Mouse (Mus musculus) layer of hippocampus, adult 9-11 months (tissue): ENCODE measurements around the gene Arhgef33.
"Not testable (repeated sequence)": the region's sequence is repeated elsewhere in the genome, so short reads cannot be mapped to it uniquely, and the experiment has no call there.

Source experiments
- DNase-seq: peaks from one replicate; pipeline ENCODE4 v3.0.0; 2022

Gene Arhgef33

GRCm38 (mm10) chr17:80307251-80307650 is at the start of gene Arhgef33:
Gene Arhgef33 (plus strand): TSS chr17:80307407.
- no peak for DNase-seq

GRCm38 (mm10) chr17:80267065-80267464 is 40.1 kb upstream of the Arhgef33 start:
- DNase-seq: no peak

GRCm38 (mm10) chr17:80268151-80268550 is 39.1 kb upstream of the Arhgef33 start:
- DNase-seq: no peak

- DNase-seq: not testable (repeated sequence)
Measured at GRCm38 (mm10) chr17:80270622-80271021, 36.6 kb upstream of the Arhgef33 start.

- no peak for DNase-seq
Measured at GRCm38 (mm10) chr17:80278255-80278654, 29.0 kb upstream of the Arhgef33 start.

- DNase-seq: no peak
Measured at GRCm38 (mm10) chr17:80279340-80280070, 27.7 kb upstream of the Arhgef33 start.

- DNase-seq: no peak
Measured at GRCm38 (mm10) chr17:80284446-80284845, 22.8 kb upstream of the Arhgef33 start.

DNA sequence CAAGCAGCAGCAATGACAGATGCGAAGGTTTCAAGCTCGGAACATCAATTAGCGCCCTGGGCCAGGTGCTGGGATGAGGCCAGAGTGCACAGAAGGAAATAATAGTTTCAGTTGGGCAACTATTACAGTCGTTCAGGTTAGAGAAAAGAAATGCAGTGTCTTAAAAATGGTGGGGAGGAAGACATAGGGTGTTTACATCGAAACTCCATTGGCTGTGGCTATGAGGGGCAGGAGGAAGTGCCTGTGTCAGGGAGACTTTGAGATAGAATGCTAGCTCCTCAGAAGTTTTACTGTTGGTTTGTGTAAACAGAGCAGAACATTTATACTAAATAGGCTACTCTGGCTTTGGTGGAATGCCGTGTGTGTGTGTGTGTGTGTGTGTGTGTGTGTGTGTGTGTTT is 19.2 kb upstream of the Arhgef33 start:
- DNase-seq: no peak

DNA sequence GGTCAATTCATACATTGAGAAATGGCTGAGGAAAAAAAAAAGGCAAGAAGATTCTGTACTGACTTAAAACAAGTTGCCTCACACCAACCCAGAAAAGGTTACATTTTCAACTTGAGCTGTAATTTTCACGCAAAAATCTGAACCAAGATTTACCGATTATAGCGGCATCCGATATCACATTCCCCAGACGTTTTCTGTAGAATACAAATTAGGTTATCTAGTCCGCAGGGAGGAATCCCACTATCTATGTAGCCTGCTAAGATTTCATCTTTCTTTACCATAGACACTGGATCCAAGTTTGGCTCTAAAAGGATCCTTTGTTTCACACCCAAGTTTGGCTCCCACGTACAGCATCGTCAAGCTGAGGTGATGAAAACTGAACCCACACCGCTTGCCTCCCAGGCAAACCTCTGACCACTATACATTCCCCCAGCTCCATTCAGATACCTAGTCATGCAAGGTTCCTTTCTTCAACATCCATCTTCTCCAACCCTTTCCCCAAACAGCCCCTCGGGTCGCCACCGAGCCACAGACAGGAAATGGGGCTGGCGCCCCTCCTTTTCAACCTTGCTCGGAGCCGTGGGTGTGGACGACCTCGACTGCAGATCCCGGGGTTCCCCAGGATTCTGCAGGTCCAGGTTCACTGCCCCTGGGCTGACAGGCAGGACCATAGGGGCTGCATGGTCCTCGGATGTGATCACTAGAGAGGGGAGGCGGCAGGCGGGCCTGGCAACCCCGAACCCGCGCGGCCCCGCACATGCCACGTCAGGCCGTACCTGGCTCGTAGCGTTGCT is 17.7 kb upstream of the Arhgef33 start:
- DNase-seq: no peak

DNA sequence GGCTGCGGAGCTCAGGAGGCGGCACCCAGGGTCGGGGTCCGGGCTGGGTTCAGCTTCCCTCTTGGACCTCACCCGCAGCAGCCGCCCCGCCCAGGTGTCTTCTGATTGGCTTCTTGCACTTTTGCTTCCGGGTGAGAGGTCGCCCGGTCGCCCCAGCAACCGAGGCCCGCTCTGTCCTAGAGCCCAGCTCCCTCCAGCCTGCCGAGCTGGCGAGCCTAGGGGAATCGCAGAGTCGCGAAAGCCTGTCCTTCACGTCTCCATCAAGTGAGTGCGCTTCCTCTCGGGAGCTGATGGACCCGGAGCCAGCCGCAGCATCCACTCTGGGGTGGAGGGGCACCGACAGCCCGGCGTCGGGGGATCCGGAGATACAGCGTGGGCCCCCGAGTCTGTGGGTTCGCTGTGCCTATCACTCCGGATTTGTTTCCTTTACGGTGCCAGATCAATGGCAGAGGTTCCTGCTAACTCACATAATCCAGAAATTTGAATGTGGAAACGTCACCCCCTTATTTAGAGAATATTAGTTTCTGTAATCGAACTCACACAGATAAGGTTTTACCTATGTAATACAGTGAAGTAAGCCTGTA is 17.0 kb upstream of the Arhgef33 start, which contains the start of the genes Morn2 and Dhx57:
Morn2 (plus strand) TSS at position 130 of the 584 bp plus-strand sequence.
Dhx57 (minus strand) TSS at position 403 of the 584 bp plus-strand sequence.
- peak; percentile 96 for DNase-seq

DNA sequence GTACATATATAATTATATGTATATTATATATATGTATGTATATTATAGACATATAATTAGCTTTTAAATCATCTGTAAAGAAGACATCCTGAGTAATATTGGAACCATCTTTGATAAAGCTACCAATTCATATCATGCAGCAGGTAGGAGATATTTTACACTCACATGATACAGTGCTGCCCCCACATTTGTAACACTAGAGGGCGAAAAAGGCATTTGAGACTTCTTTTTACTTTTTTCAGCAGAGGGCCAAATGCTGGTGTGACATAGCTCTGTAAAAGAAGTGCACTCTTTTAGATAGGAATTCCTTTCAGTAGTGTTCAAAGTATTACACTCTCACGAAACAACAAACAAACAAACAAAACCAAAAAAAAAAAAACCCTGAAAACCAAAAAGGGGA is 16.1 kb upstream of the Arhgef33 start:
- DNase-seq: peak; percentile 49

DNA sequence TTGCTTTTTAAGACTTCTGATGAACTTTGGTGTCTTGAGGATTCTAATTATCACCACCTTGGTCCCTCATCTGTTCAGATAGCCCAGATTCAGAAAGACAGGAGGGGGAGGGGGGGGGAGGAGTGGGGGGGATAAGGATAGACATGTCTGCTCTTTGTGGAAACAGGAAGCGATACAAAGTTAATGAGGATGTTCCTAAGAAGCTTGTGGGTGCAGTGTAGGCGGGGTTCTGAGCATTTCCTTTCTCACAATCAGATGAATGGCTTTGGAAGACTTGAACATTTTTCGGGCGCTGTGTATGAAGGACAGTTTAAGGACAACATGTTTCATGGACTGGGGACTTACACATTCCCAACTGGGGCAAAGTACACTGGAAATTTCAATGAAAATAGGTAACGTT is 11.9 kb upstream of the Arhgef33 start:
- DNase-seq: no peak

GRCm38 (mm10) chr17:80298844-80299243 is 8.4 kb upstream of the Arhgef33 start:
- no peak for DNase-seq

GRCm38 (mm10) chr17:80311761-80312160 is 4.6 kb downstream of the Arhgef33 start:
- DNase-seq: no peak

GRCm38 (mm10) chr17:80312405-80312804 is 5.2 kb downstream of the Arhgef33 start:
- no peak for DNase-seq

DNA sequence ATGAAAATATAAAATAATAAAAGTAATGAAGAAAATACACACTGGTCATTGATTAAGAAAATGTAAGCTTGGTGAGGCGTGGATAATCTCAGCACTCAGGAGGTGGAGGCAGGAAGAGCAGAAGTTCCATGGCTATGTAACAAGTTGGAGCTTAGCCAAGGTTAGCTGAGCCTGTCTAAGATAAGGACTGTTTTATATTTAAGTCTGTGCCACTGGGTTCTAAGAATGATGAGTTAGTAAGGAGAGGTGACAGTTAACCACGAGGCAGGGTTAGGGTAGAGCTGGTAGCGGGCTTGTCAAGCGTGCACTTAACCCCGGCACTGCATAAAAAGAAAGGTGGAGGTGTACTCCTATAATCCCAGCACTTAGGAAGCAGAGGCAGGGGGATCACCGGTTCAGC is 15.0 kb downstream of the Arhgef33 start:
- DNase-seq: no peak

DNA sequence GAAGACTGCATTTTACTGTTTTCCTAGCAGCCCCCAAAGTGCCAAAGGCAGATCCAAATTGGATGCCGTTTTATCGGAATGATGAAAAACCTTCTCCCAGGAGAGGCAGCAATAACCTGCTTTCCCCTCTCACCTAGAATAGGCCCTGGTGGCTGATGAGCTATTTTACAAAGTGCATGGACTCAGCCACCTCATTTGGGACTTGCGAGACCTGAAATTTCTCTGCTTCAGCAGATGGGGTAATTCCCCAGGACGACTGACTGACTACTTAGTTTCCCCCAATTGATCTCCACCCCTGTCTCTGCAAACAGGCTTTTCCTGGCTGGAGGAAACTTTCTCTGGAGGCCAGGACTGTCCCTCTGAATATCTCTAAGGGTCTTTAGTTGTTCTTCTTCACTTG is 15.8 kb downstream of the Arhgef33 start:
- DNase-seq: no peak

DNA sequence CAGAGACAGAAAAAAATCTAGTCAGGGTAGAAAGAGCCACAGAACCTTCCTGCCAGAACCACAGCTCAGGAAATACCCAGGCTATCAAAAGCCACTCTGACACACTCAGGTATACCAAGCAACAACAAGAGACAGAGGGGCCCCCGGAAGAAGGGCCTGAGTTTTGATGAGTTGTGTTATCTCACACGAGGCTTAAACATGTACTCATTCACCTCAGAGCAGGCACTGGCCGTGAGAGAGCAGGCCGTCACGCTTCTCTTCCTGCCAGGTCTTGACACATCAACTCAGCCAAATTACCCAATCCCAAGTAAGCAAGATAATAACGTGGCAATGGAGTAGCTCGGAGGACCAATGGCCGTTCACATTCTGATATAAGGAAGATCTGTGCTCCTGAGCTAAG is 16.5 kb downstream of the Arhgef33 start:
- DNase-seq: no peak

- DNase-seq: no peak
Measured at GRCm38 (mm10) chr17:80324521-80324920, 17.3 kb downstream of the Arhgef33 start.

- no peak for DNase-seq
Measured at GRCm38 (mm10) chr17:80325456-80325855, 18.2 kb downstream of the Arhgef33 start.

GRCm38 (mm10) chr17:80326431-80326830 is 19.2 kb downstream of the Arhgef33 start:
- no peak for DNase-seq

- DNase-seq: no peak
Measured at GRCm38 (mm10) chr17:80332386-80332785, 25.2 kb downstream of the Arhgef33 start.

GRCm38 (mm10) chr17:80345277-80345676 is 38.1 kb downstream of the Arhgef33 start:
- DNase-seq: no peak
